Mouse (Mus musculus) testis, adult 2 months (tissue): ENCODE measurements around the gene E030018B13Rik.

Source experiments
- CTCF ChIP-seq: fragments of 200-500 bp; IDR thresholded peaks from 2 replicates; pipeline ENCODE4 v1.5.1; 2012; ENCODE audit warnings: low read depth, mild to moderate bottlenecking, inconsistent platforms, low read length, moderate library complexity; ENCODE audit not compliant: control insufficient read depth, insufficient read depth, insufficient replicate concordance
- POLR2A ChIP-seq: fragments of 200-500 bp; IDR thresholded peaks from 2 replicates; pipeline ENCODE4 v1.6.1; 2012; ENCODE audit warnings: low read depth, mild to moderate bottlenecking, inconsistent platforms, low read length, moderate library complexity; ENCODE audit not compliant: control insufficient read depth

DNA sequence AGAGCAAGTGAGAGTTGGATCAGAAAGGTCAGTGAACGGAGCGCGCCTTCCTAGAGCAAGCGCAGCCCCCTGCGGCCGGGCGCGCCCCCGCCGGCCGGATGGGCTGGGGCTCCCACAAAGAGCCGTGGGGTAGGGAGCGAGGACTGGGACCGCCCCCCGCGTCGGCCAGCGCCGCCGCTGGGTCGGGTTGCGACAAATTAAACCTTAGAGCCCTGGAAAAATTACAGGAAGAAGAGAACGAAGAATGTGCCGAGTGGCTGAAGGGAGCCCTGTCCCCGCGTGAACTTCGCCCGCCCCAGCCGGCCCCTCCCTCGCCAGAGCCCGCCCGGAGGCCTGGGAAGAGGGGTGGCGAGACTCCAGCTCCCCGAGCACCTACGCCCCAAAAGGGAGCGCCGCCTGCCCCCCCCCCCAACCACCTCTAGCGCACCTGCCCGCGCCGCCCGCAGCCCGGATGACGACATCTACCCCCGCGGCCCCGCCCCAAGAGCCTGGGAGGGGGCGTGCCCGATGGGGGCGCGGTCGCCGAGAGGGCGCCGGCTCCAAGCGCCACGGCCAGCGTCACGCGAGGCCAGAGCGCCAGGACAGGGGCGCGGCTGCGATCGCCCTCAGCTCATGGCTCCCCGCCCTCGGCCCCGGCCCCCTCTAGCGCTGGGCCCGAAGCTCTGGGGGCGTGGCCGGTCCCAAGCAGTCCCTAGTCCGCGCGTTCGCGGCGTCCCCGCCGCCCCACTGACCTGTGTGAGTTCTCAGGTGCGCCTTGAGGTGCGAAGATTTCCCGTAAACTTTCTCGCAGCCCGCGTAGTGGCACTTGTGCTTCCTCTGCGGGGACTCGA lies 20.8 kb downstream of the E030018B13Rik start:
- TF ChIP-seq CTCF = no peak
- TF ChIP-seq POLR2A = peak; percentile 43; the same call in 1 of the 2 replicates
